Mouse (Mus musculus) urinary bladder, postnatal 14 days (tissue): ENCODE data around the gene Ralgapa2.

ENCODE experiments used
- DNase-seq: peaks from one replicate; pipeline ENCODE4 v3.0.0; 2021; ENCODE audit warnings: low spot score

The Ralgapa2 gene

DNA sequence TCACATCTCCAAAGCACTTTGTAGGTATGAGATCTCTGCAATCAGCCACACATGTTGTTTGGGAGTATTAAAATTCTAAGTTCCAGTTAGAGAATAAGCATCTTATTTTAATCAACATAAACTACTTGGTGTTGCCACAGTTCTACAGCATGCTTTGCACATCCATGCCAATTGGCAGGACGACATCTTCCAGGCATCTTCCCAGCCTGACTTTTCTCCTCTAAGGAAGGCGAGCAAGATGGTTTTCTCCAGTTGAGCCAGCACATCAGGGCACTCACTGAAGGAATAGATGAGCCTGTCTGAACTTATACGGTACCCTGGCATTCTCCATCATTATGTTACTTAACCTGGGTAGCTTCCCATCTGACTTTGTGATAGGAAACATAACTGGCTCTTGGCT is 83.4 kb downstream of the Ralgapa2 start:
- no peak for DNase-seq

DNA sequence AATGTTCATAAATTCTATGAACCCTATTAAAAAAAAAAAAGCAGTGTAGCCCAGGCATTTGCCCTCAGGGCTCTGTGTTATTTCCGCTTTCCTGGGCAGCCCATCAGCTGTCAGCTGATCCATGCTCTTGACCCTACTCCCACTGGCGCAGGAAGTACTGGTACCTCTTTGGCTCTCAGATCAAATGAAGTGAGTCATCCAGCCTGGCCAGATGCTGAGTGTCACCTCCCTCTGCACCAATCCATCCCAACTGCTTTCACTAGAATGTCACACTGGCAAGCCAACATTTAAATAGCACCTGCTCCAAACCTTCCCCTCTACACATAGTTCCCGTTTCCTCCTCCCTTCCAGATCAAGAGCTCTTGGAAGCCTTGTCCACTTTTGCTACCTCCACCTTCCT is 84.8 kb downstream of the Ralgapa2 start:
- no peak for DNase-seq

DNA sequence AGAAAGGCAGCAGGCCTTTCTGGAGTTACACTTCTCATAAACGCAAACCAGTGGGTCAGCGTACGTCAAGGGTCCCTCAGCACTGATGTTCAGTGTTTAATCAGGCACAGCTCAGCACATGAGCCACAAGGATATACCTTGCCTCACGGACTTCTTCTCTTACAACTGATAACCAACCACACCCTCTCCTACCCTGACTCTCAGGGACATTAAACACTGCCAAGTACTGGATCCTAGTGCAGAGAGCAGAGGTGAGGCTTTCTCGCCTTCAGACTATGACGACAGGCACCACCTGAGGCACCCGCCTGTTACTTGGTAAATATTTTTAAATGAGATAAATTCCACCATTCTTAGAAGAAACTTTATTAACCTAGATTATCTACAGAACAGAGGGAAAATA is 85.8 kb downstream of the Ralgapa2 start:
- DNase-seq, result no peak

DNA sequence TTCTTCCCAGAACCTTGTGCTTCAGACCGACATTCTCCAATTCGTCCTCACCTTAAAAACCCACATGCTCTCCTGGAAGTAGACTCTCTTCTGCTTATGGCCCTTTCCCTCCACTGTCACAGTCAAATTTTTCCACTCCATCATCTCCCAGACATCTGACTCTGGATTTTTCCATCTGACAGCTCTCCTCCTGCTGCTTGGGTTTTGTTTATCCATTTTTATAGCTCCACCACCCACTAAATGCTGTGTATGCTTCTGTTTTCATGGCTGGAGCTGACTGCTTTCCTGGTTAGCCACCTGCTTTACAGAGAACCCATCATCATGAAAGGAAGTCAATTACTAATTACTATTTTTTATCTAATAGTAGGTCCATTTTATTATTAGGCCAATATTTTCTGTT is 86.9 kb downstream of the Ralgapa2 start:
- no peak for DNase-seq

DNA sequence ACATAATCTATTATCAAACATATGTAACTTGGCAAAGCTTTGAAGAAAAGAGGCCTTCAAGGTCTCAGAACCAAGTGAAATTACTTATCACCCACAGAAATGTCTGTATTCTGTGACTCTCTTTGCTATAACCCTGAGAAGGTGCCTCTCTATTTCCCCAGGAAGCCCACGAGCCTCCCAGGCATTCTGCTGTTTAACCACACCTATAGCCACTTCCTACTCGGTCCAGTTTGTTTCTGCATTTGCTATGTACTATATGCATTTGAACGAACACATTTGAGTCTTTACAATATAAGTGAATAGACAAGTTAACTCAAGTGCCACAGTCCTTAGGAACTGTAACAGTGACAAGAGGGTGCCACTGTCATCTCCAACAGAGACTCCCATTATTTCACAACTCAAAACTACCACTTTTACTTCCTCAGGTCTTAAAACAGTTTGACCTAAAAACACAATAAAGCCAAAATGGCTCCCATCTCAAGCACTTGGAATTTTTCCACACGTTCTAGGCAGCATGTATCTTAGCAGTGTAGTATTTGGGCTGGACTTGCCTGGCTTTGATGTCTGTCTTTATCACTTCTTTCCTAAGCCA is 88.3 kb downstream of the Ralgapa2 start:
- DNase-seq, result no peak

DNA sequence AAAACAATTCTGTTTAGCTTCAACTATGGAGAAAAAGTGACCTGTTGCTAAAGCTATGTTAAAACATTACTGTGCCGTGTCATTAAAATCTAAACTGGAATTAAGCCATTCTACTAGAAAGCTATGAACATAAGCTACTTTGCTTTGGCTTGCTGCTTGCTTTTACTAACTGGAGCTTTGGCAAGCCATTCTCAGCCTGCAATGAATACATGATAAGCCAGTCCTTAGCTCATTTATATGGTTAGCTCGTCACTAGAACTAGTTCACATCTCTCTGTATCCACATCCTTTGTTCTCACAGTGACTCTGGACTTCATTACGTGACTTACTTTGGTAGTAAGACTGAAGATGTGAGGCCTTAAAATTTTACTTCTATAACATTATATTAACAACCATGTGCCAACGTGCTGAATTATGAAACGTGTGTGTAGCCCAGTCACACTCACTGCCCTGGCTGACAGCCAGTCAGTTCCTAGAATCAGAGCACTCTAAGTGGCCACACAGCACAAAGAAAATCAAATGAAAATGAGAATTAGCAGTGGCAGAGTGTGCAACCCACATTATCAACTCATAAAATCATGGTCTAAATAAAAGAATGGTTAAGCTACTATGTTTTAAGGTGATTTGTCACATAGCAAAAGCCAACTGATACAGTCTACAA is 89.0 kb downstream of the Ralgapa2 start:
- DNase-seq, result no peak

DNA sequence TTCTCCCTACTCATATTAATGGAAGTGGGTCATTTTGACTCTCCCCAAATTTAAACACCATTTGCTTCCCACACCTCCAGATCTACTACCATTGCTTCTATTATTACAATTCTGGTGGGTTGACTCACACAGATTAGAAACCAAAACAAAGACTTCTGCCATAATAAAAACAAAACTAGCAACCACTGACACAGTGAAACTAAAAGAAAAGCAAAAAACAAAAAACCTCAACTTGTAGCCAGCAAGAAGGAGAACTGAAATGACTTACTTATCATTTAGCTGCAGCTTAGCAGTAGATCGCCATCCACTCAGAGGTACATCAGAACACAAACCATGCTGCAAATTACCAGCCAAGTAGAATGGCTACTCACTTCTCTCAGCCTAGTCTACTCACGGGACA is 95.9 kb downstream of the Ralgapa2 start:
- DNase-seq, result no peak

DNA sequence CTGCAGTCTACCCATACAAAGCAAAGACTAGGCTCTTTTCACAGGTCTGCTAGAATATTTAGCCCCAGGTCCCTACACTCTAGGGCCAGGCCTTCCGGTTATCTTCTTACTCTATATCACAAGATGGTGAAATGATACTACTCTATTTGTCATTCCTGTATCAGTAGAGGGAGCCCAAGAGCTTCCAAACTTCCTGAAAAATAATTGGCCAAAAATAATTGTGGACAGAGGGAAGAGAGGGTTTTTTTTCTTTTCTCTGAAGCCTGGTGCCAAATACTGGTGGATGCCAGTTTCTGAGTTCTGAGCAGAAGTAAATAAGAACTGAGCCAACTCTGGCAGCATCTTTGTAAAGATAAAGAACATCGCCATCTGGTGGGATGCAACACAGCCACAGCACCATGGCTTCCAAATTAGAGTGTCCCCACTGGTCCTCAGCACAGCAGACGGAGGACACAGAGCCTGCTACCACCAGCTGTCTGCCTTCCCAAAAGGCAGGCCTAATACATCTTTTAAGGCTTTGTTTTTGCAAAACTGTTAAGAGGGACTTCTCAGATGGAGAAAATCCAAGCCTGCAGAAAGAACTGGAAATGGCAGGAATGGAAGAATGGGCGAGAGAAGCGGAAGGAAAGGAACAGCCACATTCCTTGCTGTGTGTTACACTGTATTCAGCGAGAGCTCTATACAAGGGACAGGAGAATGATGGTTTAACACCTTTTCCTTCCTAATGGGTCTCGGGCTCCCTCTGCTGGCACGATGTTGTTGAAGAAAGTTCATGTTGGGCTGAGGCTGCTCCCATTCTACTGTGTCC is 97.5 kb downstream of the Ralgapa2 start:
- DNase-seq, result peak; percentile 77

DNA sequence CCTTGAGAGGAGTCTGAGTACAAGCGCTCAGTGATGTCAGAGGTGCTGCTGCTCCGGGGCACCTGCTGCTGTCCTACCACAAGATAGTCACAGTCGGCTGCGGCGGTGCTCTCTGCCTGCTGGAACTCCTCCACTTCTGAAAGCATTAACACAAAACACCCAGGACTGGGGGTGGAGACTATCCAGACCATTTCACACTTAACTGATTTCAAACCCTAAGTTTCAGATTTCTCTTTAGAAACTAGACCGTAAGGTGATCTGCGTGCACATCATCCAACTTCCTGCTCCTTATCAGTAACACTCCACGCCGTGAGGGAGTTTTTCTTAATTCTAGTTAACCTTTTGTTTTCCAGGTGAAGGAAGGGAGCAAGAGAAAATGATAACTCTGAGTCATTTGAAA is 99.4 kb downstream of the Ralgapa2 start:
- no peak for DNase-seq

DNA sequence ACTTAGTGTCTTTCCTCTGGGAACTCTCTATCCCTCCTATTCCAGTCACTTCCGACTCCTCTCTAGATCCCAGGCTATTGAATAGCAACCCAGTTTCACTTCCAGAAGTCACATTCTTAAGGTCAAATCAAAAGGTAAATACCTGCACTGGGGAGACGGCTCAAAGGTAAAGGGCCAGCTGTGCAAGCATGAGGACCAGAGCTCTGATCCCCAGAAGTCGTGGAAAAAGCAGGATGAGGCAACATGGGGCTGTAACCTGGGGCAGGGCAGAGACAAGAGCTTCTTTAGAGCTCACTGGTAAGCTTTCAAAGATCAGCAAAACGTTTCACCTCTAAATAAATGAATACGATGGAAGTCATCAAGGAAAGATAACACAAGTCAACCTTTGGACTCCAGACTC is 100.2 kb downstream of the Ralgapa2 start:
- no peak for DNase-seq

DNA sequence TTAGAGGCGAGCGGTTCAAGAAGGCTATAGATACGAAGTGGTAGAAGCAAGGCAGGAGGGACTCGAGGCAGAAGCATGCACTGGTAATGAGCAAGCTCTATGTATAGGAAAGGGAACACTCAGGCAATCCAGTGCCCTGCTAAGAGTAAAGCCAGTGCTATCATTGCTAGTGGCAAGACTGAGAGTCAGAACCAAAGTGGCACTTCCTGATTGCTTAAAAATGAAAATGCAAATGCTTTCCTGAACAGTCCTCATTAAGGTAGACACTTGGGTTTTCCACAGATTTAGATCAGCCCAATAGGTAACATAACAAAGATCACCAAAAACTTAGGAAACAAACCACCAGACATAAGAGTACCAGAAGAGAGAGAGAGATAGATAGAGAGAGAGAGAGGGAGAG is 105.1 kb downstream of the Ralgapa2 start:
- DNase-seq, result no peak

DNA sequence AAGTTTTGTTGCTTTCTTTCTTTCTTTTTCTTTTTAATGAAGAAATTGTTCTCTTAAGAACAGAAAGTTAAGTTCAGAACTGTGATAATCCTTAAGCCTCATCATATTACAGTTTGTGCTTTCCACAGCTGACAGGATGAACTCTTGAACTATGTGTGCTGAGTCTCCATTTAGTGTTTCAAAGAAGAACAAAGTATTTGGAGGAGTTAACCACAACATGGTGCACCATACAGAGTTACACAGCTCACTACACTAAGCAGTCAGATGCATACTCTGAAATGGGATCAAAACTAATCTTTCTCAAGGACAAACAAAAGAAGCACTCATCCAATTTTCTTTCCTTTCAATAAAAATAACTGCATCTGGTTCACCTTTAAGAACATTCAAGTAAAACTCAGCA is 110.6 kb downstream of the Ralgapa2 start:
- no peak for DNase-seq

DNA sequence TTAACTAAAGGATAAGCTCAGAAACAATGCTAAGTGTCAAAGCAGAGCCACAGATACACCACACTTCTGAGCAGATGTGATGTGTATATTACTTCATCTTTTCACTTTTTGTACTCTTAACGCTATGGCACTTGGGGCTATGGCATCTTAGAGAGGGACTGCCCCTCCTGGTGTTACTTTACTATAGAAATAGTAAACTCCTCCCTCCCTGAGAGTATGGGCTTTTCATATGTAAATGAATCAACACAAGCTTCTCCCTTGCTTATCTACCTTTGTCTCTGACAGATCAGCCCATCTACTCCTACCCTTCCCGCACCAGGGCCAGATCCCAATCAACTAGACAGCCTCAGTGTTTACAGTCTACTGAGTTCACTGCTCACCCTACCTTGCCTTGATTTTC is 111.4 kb downstream of the Ralgapa2 start:
- DNase-seq, result no peak

DNA sequence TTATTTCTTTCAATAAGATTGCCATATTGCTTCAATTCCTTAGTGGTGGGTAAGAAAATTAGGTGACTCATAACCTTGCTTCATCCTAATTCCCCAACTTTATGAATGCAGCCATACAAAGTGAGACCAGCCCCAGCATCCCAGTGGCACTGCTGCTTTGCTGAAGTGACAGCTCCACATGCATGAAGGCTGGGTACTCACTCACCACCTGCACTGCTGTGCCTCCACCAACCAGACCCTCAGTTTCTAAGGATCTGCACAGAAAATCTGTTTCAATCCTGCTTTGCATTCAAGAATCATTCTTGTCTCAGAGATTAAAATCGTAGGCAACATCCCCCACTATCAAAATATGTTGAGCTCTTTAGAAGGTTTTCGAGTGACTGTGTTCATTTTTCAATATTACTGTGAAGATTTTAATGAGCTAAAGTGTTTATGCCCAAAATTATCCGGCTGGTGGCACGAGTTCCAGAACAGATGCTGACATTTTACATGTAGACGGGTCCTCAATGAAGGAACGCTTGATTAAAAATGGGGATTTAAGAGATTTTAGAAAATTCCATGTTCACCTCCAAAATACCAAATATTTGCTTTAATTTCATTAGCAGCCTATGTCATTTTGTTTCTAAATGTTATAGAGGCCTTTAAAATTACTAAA is 113.8 kb downstream of the Ralgapa2 start:
- DNase-seq, result no peak

DNA sequence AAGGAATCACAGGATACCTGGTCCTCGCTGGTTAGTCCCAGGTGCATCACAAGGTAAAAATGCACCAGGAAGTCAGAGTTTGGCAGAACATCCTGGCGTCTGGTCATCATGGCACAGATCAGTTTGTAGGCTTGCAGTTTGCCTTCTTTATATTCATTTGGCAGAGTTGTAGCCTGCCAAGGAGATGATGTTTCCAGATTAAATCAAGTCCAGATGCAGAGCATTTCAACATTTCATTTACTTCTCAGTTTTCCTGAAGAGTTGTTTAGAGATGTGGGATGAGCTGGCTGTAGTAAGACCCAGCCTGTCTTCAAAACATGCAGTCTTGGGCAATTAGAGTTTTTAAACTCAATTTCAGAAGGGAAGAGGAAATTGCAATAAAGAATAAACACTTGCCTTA is 124.9 kb downstream of the Ralgapa2 start:
- DNase-seq, result no peak

DNA sequence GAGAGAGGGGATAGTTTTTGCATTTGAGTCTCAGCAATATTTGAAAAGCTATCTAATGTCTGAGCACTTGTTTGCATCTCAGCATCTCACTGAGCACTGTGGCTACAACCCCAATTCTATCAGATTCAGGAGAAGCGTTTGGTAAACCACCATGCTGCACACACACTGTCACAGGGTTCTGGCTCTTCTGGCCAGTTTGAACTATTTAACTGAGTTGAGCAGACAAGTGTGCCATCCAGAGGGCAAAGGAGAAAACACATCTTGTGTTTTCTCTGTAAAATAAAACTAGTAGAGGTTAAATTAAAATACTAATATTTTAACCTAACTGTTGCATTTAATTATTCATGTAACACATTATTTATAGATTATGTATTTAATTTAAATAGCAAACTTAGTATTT is 127.6 kb downstream of the Ralgapa2 start:
- no peak for DNase-seq

DNA sequence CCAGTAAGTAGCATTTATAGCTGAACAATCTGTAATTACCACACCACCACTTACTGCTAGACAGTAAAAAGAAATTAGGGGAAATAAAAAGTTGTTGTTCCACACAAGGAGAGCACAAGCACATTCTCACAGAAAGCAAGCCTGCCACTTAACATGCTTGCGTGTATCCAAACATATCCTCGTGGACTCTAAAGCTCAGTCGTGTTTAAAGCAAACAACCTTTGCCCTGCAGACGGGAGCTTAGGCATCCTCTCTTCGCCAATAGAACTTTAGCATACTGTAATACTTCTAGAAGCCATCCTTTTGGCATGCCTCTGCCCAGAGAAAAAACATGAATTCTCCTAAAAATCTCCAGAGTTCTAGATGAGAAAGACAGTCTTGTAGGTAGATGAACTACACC is 135.9 kb downstream of the Ralgapa2 start:
- no peak for DNase-seq

DNA sequence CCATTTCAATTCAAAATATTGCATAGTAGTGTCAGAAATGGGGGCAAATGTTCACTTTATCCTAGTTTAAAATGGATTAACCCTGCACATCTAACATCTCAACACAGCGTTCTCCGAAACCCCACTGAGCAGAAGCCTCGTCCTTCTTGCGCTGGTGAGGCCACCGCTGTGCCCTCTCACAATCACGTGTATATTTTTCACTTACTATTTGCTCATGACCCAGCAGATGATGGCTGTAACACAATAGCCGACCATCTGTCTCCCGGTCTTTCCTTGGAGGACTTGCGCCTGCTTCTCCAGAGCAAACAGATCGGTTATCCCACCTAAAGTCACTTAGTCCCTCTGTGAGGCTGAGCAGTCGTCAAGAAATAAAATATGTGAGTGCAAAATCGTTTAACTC is 146.0 kb downstream of the Ralgapa2 start:
- no peak for DNase-seq

DNA sequence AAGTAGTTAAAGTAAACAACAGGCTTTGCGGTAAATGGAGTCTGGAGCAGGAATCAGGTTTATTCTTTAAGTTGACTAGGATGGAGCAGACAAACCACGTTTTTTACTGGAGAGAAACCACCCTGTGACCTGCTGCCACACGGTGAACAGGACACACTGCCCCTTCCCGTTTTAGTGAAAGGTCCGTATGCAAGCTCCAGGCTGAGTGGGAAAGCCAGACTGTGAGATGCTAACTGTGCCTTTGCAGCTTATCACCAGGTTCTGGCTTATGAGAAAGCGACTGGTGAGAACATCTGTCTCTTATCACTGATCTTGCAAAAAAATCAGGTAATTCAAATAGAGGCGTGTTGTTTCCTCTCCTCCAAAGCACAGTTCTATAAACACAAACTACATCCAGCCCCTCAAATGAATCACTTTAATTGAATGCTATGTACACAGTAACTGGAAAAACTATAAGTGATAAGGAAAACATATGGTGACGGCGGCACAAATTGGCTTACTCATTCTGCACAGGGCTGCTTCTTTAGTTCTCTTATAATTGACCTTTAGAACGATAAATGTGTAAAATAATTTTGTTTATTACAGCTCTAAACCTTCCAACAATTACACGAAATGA is 146.7 kb downstream of the Ralgapa2 start:
- DNase-seq, result no peak

DNA sequence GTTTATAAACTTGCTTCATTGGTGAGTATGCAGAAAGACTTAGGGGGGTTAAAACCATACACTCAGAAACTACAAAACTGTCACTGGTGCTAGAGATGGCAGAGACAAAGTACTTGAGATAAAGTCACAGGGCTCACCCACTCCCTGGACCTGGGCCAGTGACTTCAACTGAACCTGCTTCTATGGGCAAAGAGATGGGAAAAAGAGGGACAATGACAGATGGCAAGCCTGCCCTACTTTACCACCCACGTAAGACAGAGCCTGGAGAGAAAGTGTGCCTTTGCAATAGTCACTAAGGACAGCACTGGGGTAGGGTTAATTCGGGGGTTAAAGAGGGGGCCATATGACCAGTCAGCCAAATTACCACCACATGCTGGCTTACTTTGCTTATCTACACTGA is 148.7 kb downstream of the Ralgapa2 start:
- DNase-seq, result no peak

DNA sequence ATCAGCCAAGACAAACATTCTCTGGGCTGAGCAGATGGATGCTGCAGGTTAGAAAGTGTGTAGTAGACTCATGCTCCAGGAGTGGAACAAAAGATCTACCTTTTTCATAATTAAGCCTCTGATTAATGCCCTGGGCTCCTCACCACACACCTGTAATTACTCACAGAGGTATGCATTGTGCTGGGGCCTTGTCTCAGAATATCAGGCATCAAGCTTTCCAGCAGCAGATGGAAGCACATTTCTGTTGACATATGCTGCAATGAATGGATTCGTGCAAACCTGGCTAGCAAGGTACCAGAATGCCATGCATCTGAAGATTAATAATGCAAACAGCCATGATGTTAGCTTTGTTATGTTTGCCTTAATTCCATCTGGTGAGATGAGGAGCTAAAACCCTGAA is 149.2 kb downstream of the Ralgapa2 start:
- DNase-seq, result no peak

DNA sequence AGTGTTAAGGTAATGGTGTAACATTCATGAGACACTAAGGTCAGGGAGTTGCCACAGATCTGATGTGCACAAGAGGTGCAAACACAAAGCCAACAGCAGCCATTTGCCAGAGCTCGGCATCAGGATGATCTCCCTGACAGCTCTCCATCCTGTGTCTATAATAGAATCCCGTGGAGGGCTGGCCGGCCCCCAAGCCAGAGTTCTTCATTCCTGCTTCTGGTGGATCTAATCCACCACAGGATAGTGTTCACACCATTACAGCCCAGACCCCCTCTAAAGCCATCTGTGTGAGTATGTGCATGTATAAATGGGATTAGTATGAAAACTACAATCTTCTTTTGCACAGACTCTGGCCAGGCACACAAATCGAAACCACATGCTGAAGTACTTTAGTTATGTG is 150.2 kb downstream of the Ralgapa2 start:
- DNase-seq, result no peak

DNA sequence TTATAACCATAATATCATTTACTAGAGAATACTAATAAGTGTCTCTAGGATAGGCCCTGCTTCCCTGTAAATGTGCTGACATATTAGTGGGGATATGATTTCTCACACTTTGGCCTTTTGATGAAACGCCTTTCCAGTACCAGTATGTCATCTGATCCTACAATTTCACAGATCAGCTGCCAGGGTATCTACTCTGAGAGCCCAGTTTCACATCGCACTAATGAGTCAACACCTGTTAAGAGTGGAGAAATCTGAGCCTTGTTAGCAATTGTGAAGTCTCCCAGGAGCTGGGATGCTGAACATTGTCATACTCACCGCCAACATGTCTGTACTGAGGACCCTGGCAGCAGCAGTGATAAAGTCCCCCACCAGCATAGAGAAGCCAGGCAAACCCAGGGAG is 151.1 kb downstream of the Ralgapa2 start:
- DNase-seq, result no peak
